Mouse (Mus musculus) intestine, postnatal 0 days (tissue): ENCODE measurements at regions not wholly inside any gene's neighbourhood (a gene's known extent, or its start where the extent isn't known, plus 50 kb on each side); places are given as distances from the start of the nearest gene placed in this dataset.

Source experiments
- ATAC-seq: fragments of 200-750 bp; cut with Nextera tagmentation; 2 replicates; pipeline ENCODE4 v1.8.0; 2017; ENCODE audit warnings: mild to moderate bottlenecking, moderate TSS enrichment, moderate library complexity
- H3K27ac ChIP-seq: fragments of 300-500 bp; sonication (generic); 2 replicates; pipeline ENCODE4 v1.5.1; 2014; ENCODE audit warnings: mild to moderate bottlenecking, low read depth, low read length, moderate library complexity
- H3K27me3 ChIP-seq: fragments of 300-500 bp; sonication (generic); replicated peaks from 2 replicates; pipeline ENCODE4 v1.6.1; 2014; ENCODE audit warnings: low read length, mixed read lengths; ENCODE audit not compliant: control insufficient read depth, insufficient read depth
- H3K36me3 ChIP-seq: fragments of 300-500 bp; sonication (generic); 2 replicates; pipeline ENCODE4 v1.6.1; 2014; ENCODE audit warnings: mild to moderate bottlenecking, moderate library complexity; ENCODE audit not compliant: control insufficient read depth, insufficient read depth
- H3K4me1 ChIP-seq: fragments of 300-500 bp; sonication (generic); replicated peaks from 2 replicates; pipeline ENCODE4 v1.6.1; 2014; ENCODE audit warnings: antibody characterized with exemption, low read length, mixed read lengths; ENCODE audit not compliant: control insufficient read depth, insufficient read depth
- H3K4me2 ChIP-seq: fragments of 300-500 bp; sonication (generic); replicated peaks from 2 replicates; pipeline ENCODE4 v1.6.1; 2014; ENCODE audit warnings: low read depth, mild to moderate bottlenecking, moderate library complexity
- H3K4me3 ChIP-seq: fragments of 300-500 bp; sonication (generic); 2 replicates; pipeline ENCODE4 v1.5.1; 2014; ENCODE audit warnings: low read depth, low read length
- H3K9ac ChIP-seq: fragments of 300-500 bp; sonication (generic); 2 replicates; pipeline ENCODE4 v1.6.1; 2014; ENCODE audit warnings: mild to moderate bottlenecking, low read depth, low read length
- H3K9me3 ChIP-seq: fragments of 300-500 bp; sonication (generic); 2 replicates; pipeline ENCODE4 v1.6.1; 2016; ENCODE audit warnings: mixed run types; ENCODE audit not compliant: control insufficient read depth
- CTCF ChIP-seq: sonication (generic); IDR thresholded peaks from 2 replicates; pipeline ENCODE4 v1.5.1; 2016; ENCODE audit warnings: low read depth, mild to moderate bottlenecking, control low read depth, antibody characterized with exemption, moderate library complexity
- WGBS: fragments of 180-500 bp; shearing (Covaris S2); extraction: QIAGEN DNeasy Blood & Tissue Kit; methylation state at CpG from one replicate; pipeline ENCODE4 v1.1.7; 2014; 5-methylcytosine and 5-hydroxymethylcytosine counted together

DNA sequence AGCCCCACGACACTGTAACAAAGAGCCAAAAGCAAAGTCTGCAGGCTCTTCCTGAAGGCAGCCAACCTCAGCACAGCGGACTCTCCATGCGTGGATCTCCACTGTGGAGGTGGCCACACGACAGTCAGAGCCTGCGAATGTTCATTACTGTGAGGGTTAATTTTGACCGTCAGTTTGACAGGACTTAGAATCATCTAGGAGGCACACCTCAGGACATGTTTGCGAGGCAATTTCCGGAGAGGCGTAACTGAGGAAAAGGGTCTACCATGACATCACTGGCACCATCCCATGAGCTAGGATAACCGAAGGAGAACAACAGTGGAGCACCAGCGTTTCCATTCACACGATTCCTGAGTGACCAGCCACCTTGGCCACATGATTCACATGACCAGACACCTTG lies 186.9 kb downstream of the Tcp10c start:
- 65% methylated on average over 12 of the region's 12 CpGs for WGBS
- H3K27ac ChIP-seq = no peak overlapping the region

DNA sequence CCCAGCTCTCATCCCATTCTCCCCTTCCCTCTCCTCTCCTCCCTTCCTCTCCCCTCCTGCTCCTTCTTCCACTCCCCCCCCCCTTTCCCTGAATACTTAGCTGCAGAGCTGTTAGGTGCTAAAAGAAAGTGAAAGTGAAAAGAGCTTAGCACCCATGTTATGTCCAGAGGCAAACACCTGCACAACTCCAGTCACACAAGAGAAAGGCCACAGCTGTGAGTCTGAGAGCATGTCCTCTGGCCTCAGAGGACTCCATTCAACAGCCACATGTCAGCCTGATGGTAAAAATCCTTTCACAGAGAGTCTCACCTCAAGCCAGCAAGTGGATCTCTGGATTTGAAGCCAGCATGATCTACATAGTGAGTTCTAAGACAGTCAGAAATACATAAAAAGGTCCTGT lies 187.9 kb downstream of the Tcp10c start:
- peaks cover 47% of the 10 kb centered on the region for H3K9me3 ChIP-seq
- no peak for TF ChIP-seq CTCF
- no peak for ATAC-seq

More for the DNA sequence above, 186.9 kb downstream of the Tcp10c start:
- Histone ChIP-seq H3K4me2 (no peak overlapping the region), H3K4me1 (no peaks in the 10 kb centered on the region), H3K9ac (no peak overlapping the region), H3K36me3 (no peaks in the 10 kb centered on the region), H3K9me3 (peaks cover 39% of the 10 kb centered on the region), H3K4me3 (no peak overlapping the region), H3K27me3 (no peaks in the 10 kb centered on the region)
- no peak for TF ChIP-seq CTCF
- 0 out of 2 replicates have a peak, but pooled peaks have one; percentile 5 for ATAC-seq

DNA sequence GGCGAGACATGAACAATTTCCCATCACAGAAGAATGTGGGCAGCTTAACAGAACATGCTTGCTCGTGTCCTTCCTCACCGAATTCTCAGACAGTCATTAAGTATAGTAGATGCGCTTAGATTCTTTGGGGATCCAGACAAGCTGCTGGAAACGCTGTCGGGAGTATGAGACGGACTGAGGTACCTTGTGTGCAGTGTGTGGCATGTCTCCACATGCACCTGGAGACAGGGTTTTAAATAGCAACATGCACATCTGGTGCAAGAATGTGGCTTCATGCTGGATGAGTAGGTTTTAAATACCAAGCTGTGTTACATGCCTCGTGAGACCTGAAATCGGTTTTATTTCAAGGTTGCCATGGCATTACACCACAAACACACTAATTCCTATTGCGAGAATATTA lies 188.5 kb downstream of the Tcp10c start:
- TF ChIP-seq CTCF = no peak
- WGBS = 80% methylated on average over 10 of the region's 10 CpGs
- H3K9me3 ChIP-seq = peaks cover 51% of the 10 kb centered on the region

More for the DNA sequence above, 187.9 kb downstream of the Tcp10c start:
- Histone ChIP-seq H3K4me3 (no peak overlapping the region), H3K27me3 (no peaks in the 10 kb centered on the region), H3K4me2 (no peak overlapping the region), H3K9ac (no peak overlapping the region), H3K4me1 (no peaks in the 10 kb centered on the region), H3K36me3 (no peaks in the 10 kb centered on the region), H3K27ac (no peak overlapping the region)

DNA sequence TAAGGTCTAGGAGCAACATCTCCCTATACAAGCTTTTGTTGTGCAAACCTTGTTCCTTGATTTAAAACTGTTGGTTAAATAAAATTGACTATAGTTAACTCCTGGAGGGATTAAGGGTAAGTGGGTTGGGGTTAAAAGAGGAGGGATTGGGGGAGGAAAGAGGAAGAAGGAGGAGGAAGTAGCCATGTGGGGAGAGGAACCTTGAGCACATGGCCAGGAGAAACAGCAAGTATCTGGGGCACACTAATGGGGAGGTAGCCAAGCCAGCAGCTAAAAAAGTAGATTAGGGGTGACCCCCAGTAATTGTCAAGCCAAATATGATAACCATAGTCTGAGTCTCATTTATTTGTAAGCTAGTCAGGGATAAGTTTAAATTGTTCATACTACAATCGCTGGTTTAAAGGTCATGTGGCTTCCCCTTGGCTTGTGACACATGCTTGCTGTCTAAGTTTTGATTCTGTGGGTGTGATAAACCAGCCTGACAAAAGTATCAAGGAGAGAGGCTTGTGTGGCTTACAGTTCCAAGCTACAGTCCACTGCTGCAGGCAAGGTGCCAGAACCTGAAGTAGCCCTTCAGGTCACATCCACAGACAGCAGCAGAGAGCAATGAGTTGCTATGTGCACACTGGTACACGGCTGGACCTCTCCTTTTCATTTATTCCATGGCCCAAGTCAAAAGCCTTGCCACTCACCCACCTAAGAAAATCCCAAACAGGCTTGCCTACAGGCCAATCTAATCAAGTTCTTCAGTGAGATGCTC lies 189.8 kb downstream of the Tcp10c start:
- no peak overlapping the region for H3K4me3 ChIP-seq
- peaks cover 64% of the 10 kb centered on the region for H3K9me3 ChIP-seq
- WGBS = 56% methylated on average over 2 of the region's 2 CpGs
- H3K27ac ChIP-seq = no peak overlapping the region
- no peak overlapping the region for H3K4me2 ChIP-seq
- peak; percentile 21; the same call in 1 of the 2 replicates for TF ChIP-seq CTCF
- H3K4me1 ChIP-seq = no peaks in the 10 kb centered on the region
- H3K9ac ChIP-seq = no peak overlapping the region
- no peak for ATAC-seq
- no peaks in the 10 kb centered on the region for H3K36me3 ChIP-seq
- H3K27me3 ChIP-seq = no peaks in the 10 kb centered on the region

More for the DNA sequence above, 188.5 kb downstream of the Tcp10c start:
- ATAC-seq = no peak
- H3K36me3 ChIP-seq = no peaks in the 10 kb centered on the region
- no peak overlapping the region for H3K9ac ChIP-seq
- no peaks in the 10 kb centered on the region for H3K27me3 ChIP-seq
- H3K4me1 ChIP-seq = no peaks in the 10 kb centered on the region
- no peak overlapping the region for H3K4me3 ChIP-seq
- H3K4me2 ChIP-seq = no peak overlapping the region
- H3K27ac ChIP-seq = no peak overlapping the region

DNA sequence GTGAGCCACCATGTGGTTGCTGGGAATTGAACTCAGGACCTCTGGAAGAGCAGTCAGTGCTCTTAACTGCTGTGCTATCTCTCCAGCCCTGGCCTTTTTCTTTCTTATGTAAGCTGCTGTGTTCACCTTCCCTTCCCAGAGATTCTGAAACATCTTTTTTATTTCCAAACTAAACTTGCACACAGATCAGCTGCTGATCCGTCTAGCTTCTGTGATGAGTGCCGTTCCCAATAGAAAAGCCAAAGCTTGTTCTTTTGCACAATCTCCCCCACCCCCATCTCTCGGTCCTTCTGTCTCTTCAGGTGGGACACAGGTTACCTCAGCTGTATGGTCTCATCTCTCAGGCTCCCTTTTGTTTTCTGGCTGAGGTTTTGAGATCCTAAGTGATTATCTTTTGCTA lies 191.9 kb downstream of the Tcp10c start:
- ATAC-seq = no peak
- Histone ChIP-seq H3K4me1 (no peaks in the 10 kb centered on the region), H3K27ac (no peak overlapping the region), H3K27me3 (no peaks in the 10 kb centered on the region), H3K36me3 (no peaks in the 10 kb centered on the region), H3K9ac (no peak overlapping the region), H3K4me2 (no peak overlapping the region), H3K9me3 (peaks cover 55% of the 10 kb centered on the region), H3K4me3 (no peak overlapping the region)
- WGBS = 58% methylated on average over 3 of the region's 3 CpGs
- TF ChIP-seq CTCF = no peak

DNA sequence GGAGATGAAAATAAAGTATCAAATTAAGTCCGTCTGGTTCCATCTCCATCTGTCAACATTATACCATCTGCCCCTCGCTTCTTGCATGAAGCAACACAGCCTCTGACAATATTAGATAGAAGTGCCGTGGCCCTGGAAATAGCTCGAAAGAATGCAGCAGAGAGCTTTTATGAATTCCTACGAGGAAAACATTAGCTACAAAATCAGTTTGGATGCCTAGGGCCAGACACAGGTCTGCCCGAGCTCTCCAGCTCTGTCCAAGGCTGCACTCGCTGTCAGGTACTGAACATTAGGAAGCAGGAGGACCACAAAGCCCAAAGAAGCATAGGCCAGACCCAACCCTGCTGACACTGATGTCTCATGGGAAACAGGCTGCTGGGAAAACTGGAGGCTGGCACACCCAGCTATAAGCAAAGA lies 192.3 kb downstream of the Tcp10c start:
- H3K4me3 ChIP-seq = no peak overlapping the region
- H3K27me3 ChIP-seq = no peaks in the 10 kb centered on the region
- H3K9ac ChIP-seq = no peak overlapping the region
- no peak for ATAC-seq
- H3K36me3 ChIP-seq = no peaks in the 10 kb centered on the region
- H3K9me3 ChIP-seq = peaks cover 51% of the 10 kb centered on the region
- 81% methylated on average over 7 of the region's 7 CpGs for WGBS
- H3K4me1 ChIP-seq = no peaks in the 10 kb centered on the region
- TF ChIP-seq CTCF = no peak
- H3K27ac ChIP-seq = no peak overlapping the region
- no peak overlapping the region for H3K4me2 ChIP-seq
